ENCODE assay signal across 8 mouse cellular contexts in the genomic region with DNA sequence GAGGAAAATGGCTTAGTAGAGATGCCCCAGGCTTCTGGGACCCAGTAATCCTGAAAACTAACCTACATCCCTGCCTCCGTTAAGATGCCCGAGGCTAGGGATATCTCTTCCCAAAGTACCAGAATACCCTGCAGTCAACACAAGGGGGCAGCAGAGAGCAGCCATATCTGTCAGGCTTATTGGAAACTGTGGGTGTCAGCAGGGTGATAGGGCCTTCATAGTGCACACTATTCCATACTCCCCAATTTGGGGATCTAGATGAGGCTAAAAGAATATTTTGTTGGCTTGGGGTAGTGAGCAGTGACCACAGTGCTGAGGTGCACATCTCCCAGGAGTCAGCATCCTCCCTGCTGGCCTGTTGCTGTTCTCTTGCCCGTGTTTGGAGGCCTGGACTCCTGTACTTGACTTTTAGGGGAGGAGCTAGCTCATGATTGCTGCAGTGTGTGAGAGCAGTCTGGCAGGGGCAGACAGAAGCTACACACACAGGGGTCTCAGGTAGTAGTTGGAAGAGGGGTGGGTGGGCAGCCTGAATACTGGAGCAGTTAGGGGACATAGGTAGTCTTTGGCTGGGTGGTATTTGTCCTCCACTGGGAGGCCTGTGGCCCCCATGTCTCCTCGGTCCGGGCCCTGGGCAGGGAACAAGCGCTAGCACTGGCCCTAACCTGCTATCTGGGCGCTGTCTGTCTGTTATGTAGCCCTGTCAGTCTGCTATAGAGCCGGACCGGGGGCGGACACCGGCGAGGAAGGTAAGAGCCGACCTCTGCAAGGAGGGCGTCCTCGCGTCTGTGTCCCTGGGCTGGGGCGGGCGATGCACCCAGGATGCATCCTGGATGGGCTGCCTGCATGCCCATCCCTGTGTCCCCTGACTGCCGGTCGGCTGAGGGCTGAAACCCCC. TPM values are rescaled to one million over a fixed set of nuclear protein-coding genes. Genes with fewer than 3 reads are reported as not detected.
DNase-seq lines count a peak whose midpoint lies in the region; ATAC-seq lines count a peak whose summit lies in the region.

No protein-coding gene starts in this region.

- no peak overlapping the region; the same call in 1 of the 2 replicates for H3K9ac ChIP-seq in hindbrain, embryonic 16.5 days (ENCODE audit: low read depth, low read length)

- no peaks in the 10 kb centered on the region for H3K27me3 ChIP-seq in hindbrain, embryonic 16.5 days (replicated peaks; ENCODE audit: control insufficient read depth, insufficient read depth, low read length)

- H3K4me1 ChIP-seq in hindbrain, embryonic 16.5 days (ENCODE audit: control insufficient read depth, insufficient read depth, low read depth, low read length), result no peaks in the 10 kb centered on the region

- H3K9me3 ChIP-seq in hindbrain, embryonic 16.5 days (ENCODE audit: control insufficient read depth, low read length), result no peaks in the 10 kb centered on the region

- H3K4me3 ChIP-seq in hindbrain, embryonic 16.5 days (ENCODE audit: low read length), result no peak overlapping the region

- peak; percentile 75 for DNase-seq in ovary, postnatal 14 days (ENCODE audit: low spot score)
- no peak for DNase-seq in ovary, adult 18-20 months (ENCODE audit: low spot score)
- DNase-seq in cerebellum, postnatal 14 days, result peak; percentile 92 to 95
- DNase-seq in gastrocnemius, adult 18-20 months (ENCODE audit: low spot score), result peak; percentile 89
- peak; percentile 75 to 82 for DNase-seq in layer of hippocampus, postnatal 36 days
- peak; percentile 92 for DNase-seq in right cerebral cortex, postnatal 4 days

- WGBS in hindbrain, embryonic 16.5 days, result 85% methylated on average over 18 of the region's 20 CpGs

- H3K27ac ChIP-seq in hindbrain, embryonic 16.5 days (ENCODE audit: low read depth, low read length), result no peak overlapping the region

- ATAC-seq in hindbrain, embryonic 16.5 days, result peak; percentile 55
- peak; percentile 89 for ATAC-seq in megakaryocyte, adult 5-6 weeks (ENCODE audit: poor library complexity, severe bottlenecking)

- peaks cover 38% of the 10 kb centered on the region for H3K36me3 ChIP-seq in hindbrain, embryonic 16.5 days (ENCODE audit: control insufficient read depth, insufficient read depth, low read length)

- H3K4me2 ChIP-seq in hindbrain, embryonic 16.5 days (ENCODE audit: low read length), result no peak overlapping the region

RNA-seq across cellular contexts. Expression of a gene that starts 20.3 kb away (rescaled TPM):
- total RNA-seq in gastrocnemius, adult 18-20 months (2021), result 10 to 100 TPM; 28.2 to 43.8 TPM
- polyA plus RNA-seq in hindbrain, embryonic 16.5 days (2015; fragmentation: Nextera tagmentation; extraction: Ambion mirVana), result 342 and 346 TPM in 2 replicates
- 10 to 100 TPM; 93.0 to 95.4 TPM for total RNA-seq in layer of hippocampus, postnatal 36 days (2021)
- total RNA-seq in megakaryocyte, adult 5-6 weeks (2015), result 0.38 and 2.0 TPM in 2 replicates
- total RNA-seq in megakaryocyte, adult 5-6 weeks (2017), result 2.1 TPM in 1 of 2 replicates, not detected in the other

RNA-seq across cellular contexts. Expression of a gene that starts 21.7 kb away (rescaled TPM):
- 10 to 100 TPM; 38.0 to 41.7 TPM for total RNA-seq in gastrocnemius, adult 18-20 months (2021)
- polyA plus RNA-seq in hindbrain, embryonic 16.5 days (2015; fragmentation: Nextera tagmentation; extraction: Ambion mirVana), result 13.4 and 14.6 TPM in 2 replicates
- total RNA-seq in layer of hippocampus, postnatal 36 days (2021), result 10 to 100 TPM; 69.1 to 77.8 TPM
- 32.0 and 35.5 TPM in 2 replicates for total RNA-seq in megakaryocyte, adult 5-6 weeks (2015)
- total RNA-seq in megakaryocyte, adult 5-6 weeks (2017), result 14.5 and 21.4 TPM in 2 replicates

RNA-seq across cellular contexts. Expression of a gene that starts 26.4 kb away (rescaled TPM):
- total RNA-seq in gastrocnemius, adult 18-20 months (2021), result 100 to 1,000 TPM in 1 of 2 experiments, 10 to 100 TPM in 1; 65.3 to 100 TPM
- 29.8 and 40.7 TPM in 2 replicates for polyA plus RNA-seq in hindbrain, embryonic 16.5 days (2015; fragmentation: Nextera tagmentation; extraction: Ambion mirVana)
- total RNA-seq in layer of hippocampus, postnatal 36 days (2021), result 10 to 100 TPM in 1 of 2 experiments, 1 to 10 TPM in 1; 8.9 to 12.6 TPM
- total RNA-seq in megakaryocyte, adult 5-6 weeks (2015), result 2,464 and 2,556 TPM in 2 replicates
- 1,998 and 2,176 TPM in 2 replicates for total RNA-seq in megakaryocyte, adult 5-6 weeks (2017)

RNA-seq across cellular contexts. Expression of a gene that starts 36.5 kb away (rescaled TPM):
- total RNA-seq in gastrocnemius, adult 18-20 months (2021), result not detected
- 14.5 and 18.3 TPM in 2 replicates for polyA plus RNA-seq in hindbrain, embryonic 16.5 days (2015; fragmentation: Nextera tagmentation; extraction: Ambion mirVana)
- 1 to 10 TPM in 1 of 2 experiments, under 1 TPM in 1; 0.82 to 1.5 TPM for total RNA-seq in layer of hippocampus, postnatal 36 days (2021)
- 3.6 and 3.7 TPM in 2 replicates for total RNA-seq in megakaryocyte, adult 5-6 weeks (2015)
- 12.3 and 13.0 TPM in 2 replicates for total RNA-seq in megakaryocyte, adult 5-6 weeks (2017)

RNA-seq across cellular contexts. Expression of a gene that starts 45.5 kb away (rescaled TPM):
- total RNA-seq in gastrocnemius, adult 18-20 months (2021), result under 1 TPM in 1 of 2 experiments, not detected in 1; 0.27 TPM
- not detected in 2 replicates for polyA plus RNA-seq in hindbrain, embryonic 16.5 days (2015; fragmentation: Nextera tagmentation; extraction: Ambion mirVana)
- total RNA-seq in layer of hippocampus, postnatal 36 days (2021), result under 1 TPM; 0.27 to 0.46 TPM
- 0.25 TPM in 1 of 2 replicates, not detected in the other for total RNA-seq in megakaryocyte, adult 5-6 weeks (2015)
- total RNA-seq in megakaryocyte, adult 5-6 weeks (2017), result 0.88 TPM in 1 of 2 replicates, not detected in the other

Comparison
In these comparisons a context has a peak if more than half of its experiments do, and no peak if none do; other contexts are left out.
1. RNA of a gene that starts 20.3 kb away (total RNA-seq): 93.0 to 95.4 TPM in layer of hippocampus, postnatal 36 days and 28.2 to 43.8 TPM in gastrocnemius, adult 18-20 months; 0.38 to 2.1 TPM in megakaryocyte, adult 5-6 weeks; every median in the first group is over 4 times any median in the second.
2. RNA of a gene that starts 26.4 kb away (total RNA-seq): 1,998 to 2,556 TPM in megakaryocyte, adult 5-6 weeks; 65.3 to 100 TPM in gastrocnemius, adult 18-20 months and 8.9 to 12.6 TPM in layer of hippocampus, postnatal 36 days; every median in the first group is over 10 times any median in the second.